Mouse (Mus musculus) neural tube, embryonic 15.5 days (tissue): ENCODE data around the gene Ing2. TPM values are rescaled to one million over a fixed set of nuclear protein-coding genes. Genes with fewer than 3 reads are reported as not detected.

Experiments used
- ATAC-seq: fragments of 200-750 bp; cut with Nextera tagmentation; 2 replicates; pipeline ENCODE4 v1.8.0; 2017; ENCODE audit warnings: mild to moderate bottlenecking, moderate TSS enrichment, moderate library complexity; ENCODE audit not compliant: low FRiP score
- H3K27ac ChIP-seq: fragments of 300-500 bp; sonication (generic); replicated peaks from 2 replicates; pipeline ENCODE4 v1.5.1; 2015; ENCODE audit warnings: mild to moderate bottlenecking, inconsistent platforms
- H3K27me3 ChIP-seq: fragments of 300-500 bp; sonication (generic); replicated peaks from 2 replicates; pipeline ENCODE4 v1.6.1; 2015; ENCODE audit warnings: inconsistent platforms
- H3K36me3 ChIP-seq: fragments of 300-500 bp; sonication (generic); 2 replicates; pipeline ENCODE4 v1.6.1; 2015; ENCODE audit warnings: inconsistent platforms
- H3K4me1 ChIP-seq: fragments of 300-500 bp; sonication (generic); 2 replicates; pipeline ENCODE4 v1.6.1; 2015; ENCODE audit warnings: inconsistent platforms
- H3K4me2 ChIP-seq: fragments of 300-500 bp; sonication (generic); 2 replicates; pipeline ENCODE4 v1.6.1; 2015; ENCODE audit warnings: inconsistent platforms, mild to moderate bottlenecking, moderate library complexity
- H3K4me3 ChIP-seq: fragments of 300-500 bp; sonication (generic); replicated peaks from 2 replicates; pipeline ENCODE4 v1.5.1; 2015; ENCODE audit warnings: mild to moderate bottlenecking, inconsistent platforms
- H3K9ac ChIP-seq: fragments of 300-500 bp; sonication (generic); replicated peaks from 2 replicates; pipeline ENCODE4 v1.6.1; 2015; ENCODE audit warnings: mild to moderate bottlenecking, inconsistent platforms
- H3K9me3 ChIP-seq: fragments of 300-500 bp; sonication (generic); replicated peaks from 2 replicates; pipeline ENCODE4 v1.6.1; 2016; ENCODE audit warnings: inconsistent platforms
- WGBS: fragments of 180-500 bp; shearing (Covaris S2); methylation state at CpG from one replicate; pipeline ENCODE4 v1.1.7; 2015; ENCODE audit warnings: mixed read lengths; 5-methylcytosine and 5-hydroxymethylcytosine counted together
- polyA plus RNA-seq: library from polyadenylated mRNA; unstranded; fragments of >200 nt; fragmentation: Nextera tagmentation; extraction: Ambion mirVana; gene quantifications from 2 replicates; pipeline ENCODE4 v1.2.1, GENCODE M21; 2015

The Ing2 gene
- polyA plus RNA-seq, 1 experiment from 2014 or later, result 7.4 TPM

DNA sequence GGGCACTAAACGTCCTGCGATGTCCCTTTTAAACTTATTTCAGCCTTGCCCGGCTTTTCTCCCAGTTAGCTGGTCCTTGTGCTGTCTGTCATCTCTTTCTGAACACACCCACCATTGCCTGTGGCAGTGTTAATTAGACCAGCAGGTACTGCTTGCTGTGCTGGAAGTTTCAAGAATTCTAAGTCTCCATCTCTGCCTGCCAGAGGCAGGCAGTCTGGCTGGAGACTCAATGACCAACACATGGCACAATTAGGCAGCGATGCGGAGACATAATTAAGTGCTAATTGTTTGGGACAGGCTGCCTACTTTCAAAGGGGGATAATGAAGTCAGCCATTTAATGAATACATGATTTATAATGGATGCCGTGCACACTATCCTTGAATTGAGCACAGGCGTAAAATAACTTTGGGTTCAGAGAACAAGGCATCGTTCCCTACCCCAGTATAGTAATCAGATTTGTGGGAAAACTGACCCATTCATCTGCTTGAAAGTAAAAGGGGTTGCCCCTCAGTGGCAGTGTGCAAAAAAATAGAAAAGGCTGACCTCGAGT is 32.8 kb downstream of the Ing2 start:
- no peak for ATAC-seq
- 39% methylated on average over 9 of the region's 9 CpGs for WGBS
- Histone ChIP-seq H3K4me2 (no peak overlapping the region), H3K9me3 (0 out of 2 replicates have a peak, but pooled peaks cover 4% of the 10 kb centered on the region), H3K4me3 (no peak overlapping the region), H3K9ac (no peak overlapping the region), H3K27me3 (no peaks in the 10 kb centered on the region), H3K36me3 (no peaks in the 10 kb centered on the region), H3K4me1 (no peaks in the 10 kb centered on the region), H3K27ac (no peak overlapping the region)

DNA sequence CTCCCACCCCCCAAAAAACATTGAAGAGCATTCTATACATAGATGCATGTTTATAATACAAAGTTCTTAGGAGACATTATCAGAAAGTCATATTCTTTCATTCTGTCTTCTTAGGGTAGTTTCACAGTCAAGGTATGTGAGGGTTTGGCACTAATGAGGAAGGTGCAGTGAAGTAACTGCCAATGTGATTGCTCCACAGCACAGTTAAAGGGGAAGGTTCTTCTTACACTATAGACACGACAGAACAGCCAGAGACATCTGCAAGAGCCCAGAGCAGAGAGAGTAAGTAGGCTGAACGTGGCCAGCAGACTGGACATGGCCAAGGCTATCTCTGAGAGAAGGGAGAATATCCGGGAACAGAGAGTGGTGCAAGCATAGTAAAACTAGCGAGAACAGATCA is 38.2 kb downstream of the Ing2 start:
- Histone ChIP-seq H3K9ac (no peak overlapping the region), H3K36me3 (no peaks in the 10 kb centered on the region), H3K4me3 (no peak overlapping the region), H3K4me2 (no peak overlapping the region), H3K9me3 (no peaks in the 10 kb centered on the region), H3K27ac (no peak overlapping the region), H3K4me1 (no peaks in the 10 kb centered on the region), H3K27me3 (no peaks in the 10 kb centered on the region)
- WGBS, result 58% methylated on average over 4 of the region's 4 CpGs
- no peak for ATAC-seq

DNA sequence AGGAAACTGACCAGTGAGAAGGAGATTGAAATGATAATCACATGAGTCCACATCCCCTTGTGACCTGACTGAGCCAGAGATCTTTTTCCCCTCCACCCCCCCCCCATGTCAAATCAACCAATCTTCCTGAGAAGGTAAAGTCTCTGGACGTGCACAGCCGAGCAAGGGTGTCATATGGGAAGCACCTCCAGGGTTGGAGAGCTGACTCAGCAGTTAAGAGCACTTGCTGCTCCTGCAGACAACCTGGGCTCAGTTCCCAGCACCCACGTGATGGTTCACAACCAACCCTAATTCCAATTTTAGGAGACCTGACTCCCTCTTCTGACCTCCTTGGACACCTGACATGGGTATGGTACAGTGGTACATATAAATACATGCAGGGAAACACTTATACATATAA is 39.3 kb downstream of the Ing2 start:
- Histone ChIP-seq H3K36me3 (no peaks in the 10 kb centered on the region), H3K4me1 (no peaks in the 10 kb centered on the region), H3K9me3 (no peaks in the 10 kb centered on the region; the same call in 1 of the 2 replicates), H3K4me3 (no peak overlapping the region), H3K27me3 (no peaks in the 10 kb centered on the region), H3K9ac (no peak overlapping the region), H3K4me2 (no peak overlapping the region), H3K27ac (no peak overlapping the region)
- 86% methylated on average over 3 of the region's 3 CpGs for WGBS
- ATAC-seq, result no peak

DNA sequence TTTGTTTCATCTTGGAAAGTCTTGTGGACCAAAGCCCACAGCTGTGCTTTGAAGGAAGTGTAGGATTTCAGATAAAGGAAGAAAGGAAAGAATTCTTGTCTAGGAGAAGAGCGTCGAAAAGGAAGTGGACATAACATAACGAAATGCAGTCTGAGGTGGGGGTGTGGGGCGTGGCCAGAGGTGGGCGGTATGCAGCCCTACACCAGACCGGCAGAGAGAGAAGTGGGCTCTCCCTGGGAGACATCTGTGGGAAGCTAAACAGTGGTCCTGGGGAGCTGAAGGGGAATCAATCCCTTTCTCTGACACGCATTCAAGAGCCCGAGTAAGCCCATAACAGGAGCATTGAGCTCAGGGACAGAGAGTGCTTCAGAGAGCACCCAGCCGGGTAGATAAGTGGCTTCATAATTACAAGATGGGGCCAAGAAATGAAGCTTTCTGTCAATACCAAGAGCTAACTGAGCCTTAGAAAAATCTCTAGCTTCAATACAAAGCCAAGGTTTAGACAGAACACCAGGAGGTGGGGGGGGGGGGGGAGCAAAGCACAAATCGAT is 40.5 kb downstream of the Ing2 start:
- Histone ChIP-seq H3K36me3 (no peaks in the 10 kb centered on the region), H3K4me2 (no peak overlapping the region), H3K4me1 (no peaks in the 10 kb centered on the region), H3K27ac (no peak overlapping the region), H3K9ac (no peak overlapping the region), H3K4me3 (no peak overlapping the region), H3K9me3 (no peaks in the 10 kb centered on the region; the same call in 1 of the 2 replicates), H3K27me3 (no peaks in the 10 kb centered on the region)
- 63% methylated on average over 10 of the region's 10 CpGs for WGBS
- no peak for ATAC-seq

DNA sequence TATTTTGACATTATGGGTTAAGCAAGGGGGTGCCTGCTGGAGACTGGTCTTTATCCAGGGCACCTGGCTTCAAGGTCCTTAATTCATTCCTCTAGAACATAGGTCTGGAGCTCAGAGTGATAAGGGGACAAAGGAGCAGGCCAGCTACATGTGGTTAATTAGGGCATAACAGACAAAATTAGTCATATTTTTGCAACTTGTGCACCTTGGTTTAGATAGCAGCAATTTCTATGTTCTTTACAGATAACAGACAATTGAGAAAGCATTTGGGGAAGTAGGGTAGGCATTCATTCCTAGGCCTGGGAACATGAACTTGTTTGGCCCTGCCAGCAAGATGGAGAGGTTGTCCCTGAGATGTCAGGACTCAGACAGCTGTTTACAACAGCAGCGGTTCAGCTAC is 54.2 kb downstream of the Ing2 start:
- Histone ChIP-seq H3K9ac (no peak overlapping the region), H3K4me2 (no peak overlapping the region), H3K27ac (no peak overlapping the region), H3K27me3 (no peaks in the 10 kb centered on the region), H3K9me3 (no peaks in the 10 kb centered on the region), H3K36me3 (no peaks in the 10 kb centered on the region), H3K4me1 (no peaks in the 10 kb centered on the region), H3K4me3 (no peak overlapping the region)
- ATAC-seq, result no peak
- 96% methylated on average over 1 of the region's 1 CpGs for WGBS

Other genes with a start within 250 kb of the Ing2 start
- 32.1 and 40.5 TPM in 2 replicates for gene Stox2, start 229.2 kb downstream of the Ing2 start, polyA plus RNA-seq
- 36.0 and 36.5 TPM in 2 replicates for gene Trappc11, start 142.1 kb downstream of the Ing2 start, polyA plus RNA-seq
- 24.3 and 29.9 TPM in 2 replicates for gene Rwdd4a, start 141.9 kb downstream of the Ing2 start, polyA plus RNA-seq
- 26.9 and 27.4 TPM in 2 replicates for gene Cdkn2aip, start 38.4 kb upstream of the Ing2 start, polyA plus RNA-seq
- not detected in 2 replicates for gene Cldn24, start 146.6 kb upstream of the Ing2 start, polyA plus RNA-seq
- not detected in 2 replicates for gene Cldn22, start 148.9 kb upstream of the Ing2 start, polyA plus RNA-seq